ENCODE assay signal across 14 mouse cellular contexts in genomic region chr8:126137452-126137851, GRCm38 (mm10).
DNase-seq lines count a peak whose midpoint lies in the region; ATAC-seq and TF ChIP-seq lines count a peak whose summit lies in the region.
"Had no signal": no experiment of that assay in that cellular context is flagged by ENCODE, and none has a peak within 500 bp of the region (broad histone marks: within the 10 kb centered on the region; RNA-seq: fewer than 3 reads in every experiment).

No protein-coding gene starts in this region.

- intact Hi-C loops in gastrocnemius, adult 2 months (cut with DNase I) = no loop called here

- no peaks in the 10 kb centered on the region; a peak in 1 of 4 replicates for H3K4me1 ChIP-seq in ES-E14 (ENCODE audit: control insufficient read depth in 2 of 2, insufficient read depth in 2 of 2, low read length in 2 of 2, poor library complexity in 1 of 2)

- no peak overlapping the region for H3K27ac ChIP-seq in ES-E14 (ENCODE audit: insufficient read depth, low read depth, low read length, poor library complexity, severe bottlenecking)
- no peak overlapping the region for H3K27ac ChIP-seq in gastrocnemius, adult 2 months
- H3K27ac ChIP-seq: embryonic facial prominence, embryonic 10.5 days; embryonic facial prominence, embryonic 12.5 days; forebrain, embryonic 13.5 days; forebrain, embryonic 15.5 days had no signal

- H3K9ac ChIP-seq in ES-E14 (ENCODE audit: insufficient read depth, low read depth, low read length, poor library complexity, severe bottlenecking) = no peak overlapping the region
- H3K9ac ChIP-seq: embryonic facial prominence, embryonic 12.5 days; forebrain, embryonic 13.5 days; forebrain, embryonic 15.5 days; forebrain, postnatal 0 days had no signal

- no peak for ATAC-seq in cerebellum, adult (ENCODE audit: insufficient number of reproducible peaks, low FRiP score, low TSS enrichment)
- ATAC-seq: forebrain, embryonic 13.5 days; forebrain, embryonic 15.5 days; forebrain, postnatal 0 days had no signal

- H3K9me3 ChIP-seq in ES-E14 (ENCODE audit: control insufficient read depth, insufficient read depth, low read depth, low read length) = no peaks in the 10 kb centered on the region
- H3K9me3 ChIP-seq: embryonic facial prominence, embryonic 10.5 days; embryonic facial prominence, embryonic 12.5 days; forebrain, embryonic 13.5 days; forebrain, embryonic 15.5 days had no signal

- no peaks in the 10 kb centered on the region for H3K36me3 ChIP-seq in ES-E14 (ENCODE audit: control insufficient read depth, insufficient read depth, low read length, poor library complexity, severe bottlenecking)
- H3K36me3 ChIP-seq: embryonic facial prominence, embryonic 10.5 days; embryonic facial prominence, embryonic 12.5 days; forebrain, embryonic 15.5 days had no signal

- TF ChIP-seq CTCF in gastrocnemius, adult 2 months (IDR thresholded peaks at IDR 0.05) = no peak

- in situ Hi-C loops in ES-E14 (cut with MboI; ENCODE audit: low sequenced_read_pairs in 2 of 2, unreplicated experiment in 2 of 2) = no loop called here

- DNase-seq in cerebellum, postnatal 14 days = peak; percentile 37 to 38
- DNase-seq in retina, postnatal 1 day = peak; percentile 26
- DNase-seq in retina, embryonic 14.5 days (ENCODE audit: low spot score) = no peak
- no peak for DNase-seq in ES-E14 (ENCODE audit: low read depth, low spot score)
- DNase-seq in gastrocnemius, adult 2 months = no peak
- DNase-seq: adrenal gland, adult 8-10 months; adrenal gland, postnatal 14 days; adrenal gland, postnatal 36 days; forebrain, postnatal 0 days had no signal

- H3K4me3 ChIP-seq in ES-E14 (ENCODE audit: insufficient read depth in 1 of 2, low read depth in 1 of 2, low read length in 2 of 2, poor library complexity in 1 of 2, severe bottlenecking in 1 of 2) = no peak overlapping the region
- H3K4me3 ChIP-seq in gastrocnemius, adult 2 months = no peak overlapping the region
- H3K4me3 ChIP-seq: embryonic facial prominence, embryonic 10.5 days; embryonic facial prominence, embryonic 12.5 days; forebrain, embryonic 13.5 days had no signal

TF ChIP-seq in ES-E14, 5 proteins besides CTCF, POLR2A, EP300 and RAD21:
- TF ChIP-seq HCFC1 (IDR thresholded peaks at IDR 0.05; ENCODE audit: borderline replicate concordance, insufficient read depth, low read length) (no peak), MAFK (IDR thresholded peaks at IDR 0.05; ENCODE audit: insufficient read depth, low read depth, low read length) (no peak), ZNF384 (IDR thresholded peaks at IDR 0.05; ENCODE audit: low read depth, low read length) (peak; percentile 84), ZC3H11A (IDR thresholded peaks at IDR 0.05; ENCODE audit: borderline replicate concordance, low read depth, low read length) (no peak)
TF ChIP-seq in ES-E14: peak in this region for 1.

Comparison
In these comparisons a context has a peak if more than half of its experiments do, and no peak if none do; other contexts are left out.
1. DNase-seq: peak in cerebellum, postnatal 14 days (2 of 2) and retina, postnatal 1 day (single experiment); none in retina, embryonic 14.5 days (single experiment), ES-E14 (single experiment) and gastrocnemius, adult 2 months (single experiment).